Mouse (Mus musculus): ENCODE measurements around the gene Slc8a1.

Gene Slc8a1

DNA sequence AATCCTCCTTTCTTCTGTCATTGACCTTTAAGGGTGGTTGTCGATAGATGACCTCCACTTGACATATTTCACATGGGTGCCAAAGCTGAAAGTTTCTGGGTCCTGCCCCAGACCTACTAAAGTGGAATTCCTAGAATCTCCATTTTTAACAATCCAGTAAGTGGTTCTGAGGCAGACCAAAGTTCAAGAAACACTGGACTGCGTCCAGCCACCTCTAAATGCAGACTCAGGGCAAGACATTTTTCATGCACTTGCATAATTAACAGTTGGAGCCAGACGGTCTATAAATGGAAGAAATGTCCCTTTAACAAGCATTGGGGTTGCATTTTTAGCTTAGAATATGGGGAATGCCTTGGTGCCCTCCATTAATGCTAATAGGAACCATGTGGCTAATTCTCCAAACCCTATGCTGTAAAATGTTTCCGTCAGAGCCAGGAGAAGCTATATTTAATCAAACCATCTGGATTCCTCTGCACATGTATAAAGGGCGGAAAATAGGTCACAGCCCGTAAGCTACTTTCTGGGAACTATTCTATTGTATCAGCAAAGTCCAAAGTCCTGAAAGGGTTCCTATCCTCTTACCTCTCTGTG is 224.7 kb downstream of the Slc8a1 start:
- peak; percentile 81 for DNase-seq (ENCODE audit: low read depth, low spot score)

GRCm38 (mm10) chr17:81505162-81505685 is 233.0 kb downstream of the Slc8a1 start:
- DNase-seq (ENCODE audit: low read depth, low spot score), result no peak

GRCm38 (mm10) chr17:81504040-81504439 is 234.1 kb downstream of the Slc8a1 start:
- no peak for DNase-seq (ENCODE audit: low read depth, low spot score)

DNA sequence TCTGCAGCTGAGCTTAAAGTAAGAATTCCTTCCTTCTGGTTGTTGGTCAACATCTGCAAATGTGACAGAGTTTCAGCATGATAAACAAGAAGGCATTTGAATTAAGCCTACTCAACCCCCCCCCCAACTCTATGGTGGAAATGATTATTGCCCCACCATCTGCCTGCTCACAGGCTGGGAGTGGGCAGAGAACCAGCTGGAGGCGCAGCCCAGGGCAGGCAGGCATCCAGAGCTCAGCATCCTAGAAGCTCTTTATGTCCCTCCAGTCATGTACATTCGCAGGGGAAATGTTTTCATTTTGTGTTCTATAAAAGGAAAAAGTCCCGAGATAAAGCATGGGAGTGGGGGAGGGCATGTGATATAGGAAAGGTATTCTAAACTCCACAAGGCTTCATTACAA is 235.4 kb downstream of the Slc8a1 start:
- no peak for DNase-seq (ENCODE audit: low read depth, low spot score)

GRCm38 (mm10) chr17:81500686-81501407 is 237.3 kb downstream of the Slc8a1 start:
- DNase-seq (ENCODE audit: low read depth, low spot score), result no peak

- no peak for DNase-seq (ENCODE audit: low read depth, low spot score)
Observed at GRCm38 (mm10) chr17:81497919-81498318, 240.3 kb downstream of the Slc8a1 start.

GRCm38 (mm10) chr17:81496616-81497015 is 241.6 kb downstream of the Slc8a1 start:
- DNase-seq (ENCODE audit: low read depth, low spot score), result no peak

DNA sequence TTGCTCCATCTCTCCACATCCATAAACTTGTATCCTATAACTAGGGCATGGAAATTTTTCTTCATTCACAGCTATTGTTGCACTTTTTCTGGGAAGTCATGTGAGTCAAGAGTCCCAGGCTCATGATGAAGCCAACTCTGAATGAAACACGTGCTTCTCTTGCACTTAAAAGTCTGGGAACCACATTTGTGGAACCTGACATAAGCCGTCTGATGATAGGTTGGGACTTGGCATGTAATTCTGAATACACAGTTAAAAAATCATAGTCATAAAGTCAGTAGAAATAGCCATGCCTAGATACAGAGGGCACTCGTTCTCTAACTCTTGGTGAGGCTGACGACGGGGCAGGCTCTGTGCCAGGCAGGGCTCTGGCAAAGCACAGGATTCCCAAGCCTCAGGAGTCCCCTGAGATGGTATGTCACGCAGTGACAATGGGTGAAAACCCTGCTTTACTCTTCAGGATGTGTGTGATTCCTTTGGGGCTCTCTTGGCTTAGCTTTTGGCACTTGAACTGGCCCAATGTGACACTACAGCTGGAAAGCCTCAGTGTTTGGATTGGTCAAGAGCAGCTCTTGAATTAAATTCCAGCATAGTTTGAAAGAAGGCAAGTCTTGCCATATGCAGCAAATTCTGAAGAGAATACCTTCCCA is 245.8 kb downstream of the Slc8a1 start:
- DNase-seq (ENCODE audit: low read depth, low spot score), result no peak

GRCm38 (mm10) chr17:81486388-81486787 is 251.8 kb downstream of the Slc8a1 start:
- DNase-seq (ENCODE audit: low read depth, low spot score), result no peak

- DNase-seq (ENCODE audit: low read depth, low spot score), result no peak
Observed at GRCm38 (mm10) chr17:81481843-81482490, 256.2 kb downstream of the Slc8a1 start.

- no peak for DNase-seq (ENCODE audit: low read depth, low spot score)
Observed at GRCm38 (mm10) chr17:81480351-81481161, 257.6 kb downstream of the Slc8a1 start.

- no peak for DNase-seq (ENCODE audit: low read depth, low spot score)
Observed at GRCm38 (mm10) chr17:81479807-81480206, 258.4 kb downstream of the Slc8a1 start.

DNA sequence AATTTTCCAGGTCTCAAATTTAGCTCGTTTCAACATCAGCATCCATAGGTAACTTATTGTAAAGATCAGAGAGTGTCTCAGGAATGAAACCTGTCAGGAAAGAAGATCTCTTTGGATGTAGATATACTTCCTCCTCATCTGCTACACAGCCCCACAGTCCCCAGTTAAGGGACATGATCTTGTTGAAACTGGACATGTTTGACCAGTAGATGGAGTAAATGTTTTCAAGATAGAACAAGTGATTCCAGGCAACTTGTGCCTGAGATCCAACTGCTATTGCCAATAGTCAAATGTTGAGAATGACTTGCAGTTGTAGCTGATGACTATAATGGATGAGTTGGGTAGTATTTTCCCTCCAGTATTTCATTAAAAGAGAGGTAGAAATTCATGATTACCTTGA is 260.8 kb downstream of the Slc8a1 start:
- no peak for DNase-seq (ENCODE audit: low read depth, low spot score)

- DNase-seq (ENCODE audit: low read depth, low spot score), result no peak
Observed at GRCm38 (mm10) chr17:81473363-81473762, 264.8 kb downstream of the Slc8a1 start.

- no peak for DNase-seq (ENCODE audit: low read depth, low spot score)
Observed at GRCm38 (mm10) chr17:81468941-81469340, 269.2 kb downstream of the Slc8a1 start.

DNA sequence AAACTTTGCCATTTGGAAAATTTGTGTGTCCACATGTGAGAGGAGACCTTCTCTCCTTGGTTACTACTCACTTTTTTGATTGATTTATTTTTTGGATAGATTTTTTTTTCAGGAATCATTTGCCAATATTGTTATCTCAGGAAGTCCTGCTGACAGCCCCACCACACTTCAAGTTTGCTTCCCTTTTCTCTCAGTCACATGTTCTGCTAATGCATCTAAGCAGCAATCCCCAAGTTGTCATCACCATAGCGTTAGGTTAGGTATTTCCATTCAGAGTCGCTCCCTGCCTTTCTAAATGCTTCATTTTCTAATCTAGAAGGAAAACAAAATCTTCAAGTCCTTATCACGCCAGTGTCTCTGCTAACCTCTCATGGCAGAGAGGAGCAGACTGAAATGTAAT is 278.8 kb downstream of the Slc8a1 start:
- DNase-seq (ENCODE audit: low read depth, low spot score), result no peak

DNA sequence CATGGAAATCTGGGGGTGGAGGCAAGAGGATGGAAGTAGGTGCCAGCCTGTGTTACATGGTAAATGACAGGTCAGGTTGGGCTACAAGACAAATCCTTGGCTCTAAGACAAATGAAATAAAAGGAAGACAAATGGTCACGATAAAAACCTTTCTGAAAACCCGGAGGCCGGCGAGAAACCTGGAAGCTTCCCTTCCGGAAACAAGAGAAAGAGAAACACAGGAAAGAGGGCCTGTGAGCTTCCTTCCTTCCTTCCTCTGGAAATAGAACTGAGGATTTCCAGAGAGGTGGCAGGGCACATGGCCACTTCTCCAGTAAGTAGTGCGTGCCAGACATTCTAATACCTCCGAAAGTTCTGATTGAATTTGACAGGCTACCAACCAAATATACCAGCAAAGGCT is 282.2 kb downstream of the Slc8a1 start:
- DNase-seq (ENCODE audit: low read depth, low spot score), result no peak

- DNase-seq (ENCODE audit: low read depth, low spot score), result no peak
Observed at GRCm38 (mm10) chr17:81455269-81455668, 282.9 kb downstream of the Slc8a1 start.

- DNase-seq (ENCODE audit: low read depth, low spot score), result no peak
Observed at GRCm38 (mm10) chr17:81441463-81441862, 296.7 kb downstream of the Slc8a1 start, which contains the start of gene Gm11096. TSS of gene Gm11096 (plus strand) at chr17:81441763.

DNA sequence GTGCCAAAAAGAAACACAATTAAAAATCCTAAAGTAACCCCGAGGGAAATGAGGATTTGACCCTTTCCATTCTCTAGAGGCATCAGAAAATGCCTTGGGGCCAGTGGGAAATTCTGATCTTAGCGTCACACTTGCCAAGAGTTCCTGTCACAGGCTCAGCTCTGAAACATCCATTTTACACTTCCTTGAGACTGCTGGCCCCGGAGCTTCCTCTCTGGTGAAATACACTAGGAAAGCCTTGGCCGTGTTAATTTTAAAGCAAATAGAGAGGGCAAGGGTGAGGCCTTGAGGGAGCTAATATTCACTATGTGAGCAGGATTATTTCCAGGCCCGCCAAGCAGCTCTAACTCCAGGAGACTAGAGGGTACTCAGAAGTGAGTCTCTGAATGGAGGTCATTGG is 305.0 kb downstream of the Slc8a1 start:
- DNase-seq (ENCODE audit: low read depth, low spot score), result peak; percentile 20

DNA sequence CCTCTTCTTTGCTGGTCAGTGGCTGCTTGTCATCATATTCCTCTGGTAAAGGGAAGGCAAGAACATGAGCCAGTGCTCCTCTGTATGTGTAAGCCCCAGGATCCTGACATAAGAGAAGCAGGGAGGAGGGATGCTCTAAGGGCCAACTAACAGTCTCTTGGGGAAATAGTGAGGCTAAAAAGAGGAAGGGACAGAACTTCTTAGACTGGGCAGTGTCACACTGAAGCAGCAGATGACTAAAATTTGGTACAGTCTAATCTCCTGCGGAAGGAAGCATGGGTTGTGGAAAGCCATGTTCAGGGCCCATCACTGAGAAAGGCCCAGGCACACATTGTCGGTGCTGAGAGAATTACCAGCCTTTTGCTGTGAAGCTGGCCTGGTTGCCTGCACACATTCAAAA is 305.4 kb downstream of the Slc8a1 start:
- DNase-seq (ENCODE audit: low read depth, low spot score), result no peak
